Mouse (Mus musculus) kidney, postnatal 14 days (tissue): Measurements from ENCODE around the gene Uso1.

Experiments used
- DNase-seq: peaks from one replicate; pipeline ENCODE4 v3.0.0; 2022; ENCODE audit warnings: mixed read lengths

Gene Uso1

GRCm38 (mm10) chr5:92244900-92245299 lies 107.2 kb downstream of the Uso1 start:
- no peak for DNase-seq

- DNase-seq = no peak
These were observed 107.7 kb downstream of the Uso1 start for GRCm38 (mm10) chr5:92245483-92245882.

- no peak for DNase-seq
These were observed 110.9 kb downstream of the Uso1 start for GRCm38 (mm10) chr5:92248614-92249013.

GRCm38 (mm10) chr5:92252031-92252430 lies 114.3 kb downstream of the Uso1 start:
- no peak for DNase-seq
